Mouse (Mus musculus) kidney, adult 2 months (tissue): ENCODE measurements around the gene Carmil1.

Experiments
- CTCF ChIP-seq: fragments of 200-500 bp; conservative IDR thresholded peaks from 2 replicates; pipeline ENCODE4 v1.5.1; 2011; ENCODE audit warnings: low read depth, mild to moderate bottlenecking, control low read depth, low read length, moderate library complexity, mixed read lengths; ENCODE audit not compliant: insufficient read depth, insufficient read length
- POLR2A ChIP-seq: fragments of 200-500 bp; IDR thresholded peaks from one replicate; pipeline ENCODE4 v1.6.1; 2011; ENCODE audit warnings: low read depth, low read length, control low read depth

DNA sequence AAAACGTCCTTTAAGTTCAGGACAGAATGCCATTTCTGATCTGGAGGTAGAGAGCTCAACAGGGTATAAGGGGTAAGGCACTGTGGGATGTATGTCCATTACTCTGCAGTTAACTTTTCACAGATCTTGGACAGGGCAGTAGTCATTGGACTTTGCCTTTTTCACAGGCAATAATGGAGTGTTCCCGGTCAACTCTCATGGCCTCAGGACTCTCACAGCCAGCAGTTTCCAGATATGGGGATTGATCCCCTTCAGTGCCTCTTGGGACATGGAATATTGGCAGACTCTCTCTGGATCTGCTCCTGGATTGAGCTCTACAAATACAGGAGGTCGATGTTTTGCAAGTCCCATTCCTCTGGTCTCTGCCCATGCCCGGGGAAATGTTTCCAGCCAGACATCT lies 49.5 kb upstream of the Carmil1 start:
- TF ChIP-seq CTCF (no peak), POLR2A (no peak)
